Mouse (Mus musculus): ENCODE measurements around the gene Msh3.

- TF ChIP-seq EP300 (IDR thresholded peaks at IDR 0.05; ENCODE audit: insufficient read depth, low read depth, low read length) (no peak), POLR2A (IDR thresholded peaks at IDR 0.05; ENCODE audit: insufficient read depth, low read depth, low read length) (no peak)
Measured at GRCm38 (mm10) chr13:92328000-92328399, 26.8 kb downstream of the Msh3 start.
